Mouse (Mus musculus): ENCODE results near the gene Klb. TPM values are rescaled to one million over a fixed set of nuclear protein-coding genes. Genes with fewer than 3 reads are reported as not detected.

The Klb gene
- total RNA-seq, 2 experiments from 2014 or later = 0.20 TPM; not detected in 1

GRCm38 (mm10) chr5:65387008-65387867, 39.1 kb downstream of the Klb start:
- TF ChIP-seq CTCF (IDR thresholded peaks at IDR 0.05) = no peak
- intact Hi-C loops (cut with DNase I) = no loop called here

GRCm38 (mm10) chr5:65390648-65391644, 42.8 kb downstream of the Klb start, which contains the start of the genes Rpl9 and Lias:
TSS of gene Rpl9 (minus strand) at chr5:65391444.
TSS of gene Lias (plus strand) at chr5:65391497.
- intact Hi-C loops (cut with DNase I) = loop anchor here (1.0 to 5.0 kb wide), 2 partner anchors 56 to 101 kb away; partner anchors contain the start of genes Gm43552 and Rfc1
- Histone ChIP-seq H3K27ac (peak within 1 kb of the TSS; percentile 96), H3K4me3 (peak within 1 kb of the TSS; percentile 93)
- peak; percentile 99 for DNase-seq
- no peak for TF ChIP-seq CTCF (IDR thresholded peaks at IDR 0.05)

More at GRCm38 (mm10) chr5:65387008-65387867, 39.1 kb downstream of the Klb start:
- Histone ChIP-seq H3K4me3 (no peak overlapping the region), H3K27ac (no peak overlapping the region)
- no peak for DNase-seq

- intact Hi-C loops (cut with DNase I) = loop anchor here (1.0 to 5.0 kb wide), 2 partner anchors 56 to 101 kb away; partner anchors contain the start of genes Gm43552 and Rfc1
- Histone ChIP-seq H3K27ac (peak overlapping the region; percentile 96), H3K4me3 (peak overlapping the region; percentile 93)
- TF ChIP-seq CTCF (IDR thresholded peaks at IDR 0.05) = no peak
- DNase-seq = no peak
Measured at GRCm38 (mm10) chr5:65391753-65392152, 43.6 kb downstream of the Klb start.

- no peak overlapping the region for H3K27ac ChIP-seq
- TF ChIP-seq CTCF (IDR thresholded peaks at IDR 0.05) = no peak
- intact Hi-C loops (cut with DNase I) = loop anchor here (5.0 kb wide), 1 partner anchor 98 kb away; the partner anchor contains the start of gene Gm43552
- no peak for DNase-seq
- no peak overlapping the region for H3K4me3 ChIP-seq
Measured at GRCm38 (mm10) chr5:65394425-65394824, 46.3 kb downstream of the Klb start.

- peak; percentile 99; the same call in 1 of the 2 replicates for TF ChIP-seq CTCF (IDR thresholded peaks at IDR 0.05)
- H3K27ac ChIP-seq = peak overlapping the region; percentile 60
- intact Hi-C loops (cut with DNase I) = loop anchor here (1.0 to 10.0 kb wide), 3 partner anchors 136 to 295 kb away; partner anchors contain the start of genes Smim14 and Ube2k
- DNase-seq = peak; percentile 84
- H3K4me3 ChIP-seq = no peak overlapping the region
Measured at GRCm38 (mm10) chr5:65401251-65401994, 53.3 kb downstream of the Klb start.

- no peak for TF ChIP-seq CTCF (IDR thresholded peaks at IDR 0.05)
- DNase-seq = no peak
- intact Hi-C loops (cut with DNase I) = loop anchor here (10.0 kb wide), 1 partner anchor 227 kb away; no protein-coding TSS in a partner anchor
- Histone ChIP-seq H3K27ac (no peak overlapping the region), H3K4me3 (no peak overlapping the region)
Measured at GRCm38 (mm10) chr5:65407989-65408388, 59.9 kb downstream of the Klb start.

GRCm38 (mm10) chr5:65415653-65416458, 67.7 kb downstream of the Klb start:
- TF ChIP-seq CTCF (IDR thresholded peaks at IDR 0.05) = no peak
- intact Hi-C loops (cut with DNase I) = no loop called here
- no peak overlapping the region for H3K4me3 ChIP-seq
- H3K27ac ChIP-seq = no peak overlapping the region
- no peak for DNase-seq

GRCm38 (mm10) chr5:65419136-65419535, 71.0 kb downstream of the Klb start:
- TF ChIP-seq CTCF (IDR thresholded peaks at IDR 0.05) = no peak
- no peak overlapping the region for H3K4me3 ChIP-seq
- no peak overlapping the region for H3K27ac ChIP-seq
- intact Hi-C loops (cut with DNase I) = no loop called here
- DNase-seq = no peak

- Histone ChIP-seq H3K4me3 (no peak overlapping the region), H3K27ac (no peak overlapping the region)
- intact Hi-C loops (cut with DNase I) = no loop called here
- no peak for DNase-seq
- TF ChIP-seq CTCF (IDR thresholded peaks at IDR 0.05) = no peak
Measured at GRCm38 (mm10) chr5:65420822-65421221, 72.7 kb downstream of the Klb start.

GRCm38 (mm10) chr5:65422803-65423202, 74.7 kb downstream of the Klb start:
- no peak overlapping the region for H3K27ac ChIP-seq
- intact Hi-C loops (cut with DNase I) = no loop called here
- no peak for DNase-seq
- no peak overlapping the region for H3K4me3 ChIP-seq
- no peak for TF ChIP-seq CTCF (IDR thresholded peaks at IDR 0.05)

GRCm38 (mm10) chr5:65424215-65424614, 76.1 kb downstream of the Klb start:
- TF ChIP-seq CTCF (IDR thresholded peaks at IDR 0.05) = no peak

More at GRCm38 (mm10) chr5:65424215-65424614, 76.1 kb downstream of the Klb start:
- intact Hi-C loops (cut with DNase I) = no loop called here
- Histone ChIP-seq H3K4me3 (no peak overlapping the region), H3K27ac (no peak overlapping the region)
- DNase-seq = no peak
